Mouse (Mus musculus) testis, adult 2 months (tissue): ENCODE measurements at regions not wholly inside any gene's neighbourhood (a gene's known extent, or its start where the extent isn't known, plus 50 kb on each side); places are given as distances from the start of the nearest gene placed in this dataset.

Source experiments
- H3K27ac ChIP-seq: fragments of 200-500 bp; 2 replicates; pipeline ENCODE4 v1.5.1; 2012; ENCODE audit warnings: low read depth, low read length; ENCODE audit not compliant: control insufficient read depth, insufficient read depth
- H3K27me3 ChIP-seq: fragments of 200-500 bp; 2 replicates; pipeline ENCODE4 v1.6.1; 2012; ENCODE audit warnings: mild to moderate bottlenecking, low read length, moderate library complexity; ENCODE audit not compliant: control insufficient read depth, insufficient read depth
- H3K36me3 ChIP-seq: fragments of 200-500 bp; 2 replicates; pipeline ENCODE4 v1.6.1; 2012; ENCODE audit warnings: mild to moderate bottlenecking, low read length; ENCODE audit not compliant: control insufficient read depth, insufficient read depth
- H3K4me1 ChIP-seq: fragments of 200-500 bp; 2 replicates; pipeline ENCODE4 v1.6.1; 2012; ENCODE audit warnings: low read length; ENCODE audit not compliant: control insufficient read depth, insufficient read depth
- H3K4me3 ChIP-seq: fragments of 200-500 bp; 2 replicates; pipeline ENCODE4 v1.5.1; 2012; ENCODE audit warnings: low read depth, mild to moderate bottlenecking, low read length, moderate library complexity, mixed read lengths; ENCODE audit not compliant: control insufficient read depth
- CTCF ChIP-seq: fragments of 200-500 bp; IDR thresholded peaks from 2 replicates; pipeline ENCODE4 v1.5.1; 2012; ENCODE audit warnings: low read depth, mild to moderate bottlenecking, inconsistent platforms, low read length, moderate library complexity; ENCODE audit not compliant: control insufficient read depth, insufficient read depth, insufficient replicate concordance
- POLR2A ChIP-seq: fragments of 200-500 bp; IDR thresholded peaks from 2 replicates; pipeline ENCODE4 v1.6.1; 2012; ENCODE audit warnings: low read depth, mild to moderate bottlenecking, inconsistent platforms, low read length, moderate library complexity; ENCODE audit not compliant: control insufficient read depth

- Histone ChIP-seq H3K27me3 (no peaks in the 10 kb centered on the region), H3K36me3 (no peaks in the 10 kb centered on the region), H3K27ac (no peak overlapping the region), H3K4me1 (no peaks in the 10 kb centered on the region), H3K4me3 (no peak overlapping the region)
- TF ChIP-seq POLR2A (no peak), CTCF (no peak)
Observed at GRCm38 (mm10) chr15:90309664-90310063, 85.6 kb downstream of the Alg10b start.

- Histone ChIP-seq H3K4me1 (no peaks in the 10 kb centered on the region), H3K27me3 (no peaks in the 10 kb centered on the region), H3K4me3 (no peak overlapping the region), H3K36me3 (no peaks in the 10 kb centered on the region), H3K27ac (no peak overlapping the region)
- TF ChIP-seq CTCF, result no peak
- TF ChIP-seq POLR2A, result no peak
Observed at GRCm38 (mm10) chr15:90321774-90322173, 97.7 kb downstream of the Alg10b start.

GRCm38 (mm10) chr15:90333275-90333674 lies 109.2 kb downstream of the Alg10b start:
- no peak overlapping the region for H3K4me3 ChIP-seq
- no peaks in the 10 kb centered on the region for H3K27me3 ChIP-seq
- H3K27ac ChIP-seq, result no peak overlapping the region
- no peaks in the 10 kb centered on the region for H3K4me1 ChIP-seq
- no peak for TF ChIP-seq CTCF
- TF ChIP-seq POLR2A, result no peak
- no peaks in the 10 kb centered on the region for H3K36me3 ChIP-seq

- Histone ChIP-seq H3K4me3 (no peak overlapping the region), H3K36me3 (no peaks in the 10 kb centered on the region), H3K4me1 (no peaks in the 10 kb centered on the region), H3K27me3 (no peaks in the 10 kb centered on the region), H3K27ac (no peak overlapping the region)
- TF ChIP-seq POLR2A (no peak), CTCF (no peak)
Observed at GRCm38 (mm10) chr15:90333766-90334165, 109.7 kb downstream of the Alg10b start.

- no peak overlapping the region for H3K27ac ChIP-seq
- H3K4me3 ChIP-seq, result no peak overlapping the region
- no peaks in the 10 kb centered on the region for H3K4me1 ChIP-seq
- no peaks in the 10 kb centered on the region for H3K27me3 ChIP-seq
- no peak for TF ChIP-seq CTCF
- no peak for TF ChIP-seq POLR2A
- no peaks in the 10 kb centered on the region for H3K36me3 ChIP-seq
Observed at GRCm38 (mm10) chr15:90334406-90334805, 110.3 kb downstream of the Alg10b start.

GRCm38 (mm10) chr15:90335506-90335905 lies 111.4 kb downstream of the Alg10b start:
- H3K27ac ChIP-seq, result no peak overlapping the region
- TF ChIP-seq CTCF, result no peak
- TF ChIP-seq POLR2A, result no peak

GRCm38 (mm10) chr15:90340089-90340488 lies 116.0 kb downstream of the Alg10b start:
- no peak overlapping the region for H3K27ac ChIP-seq
- H3K36me3 ChIP-seq, result no peaks in the 10 kb centered on the region
- H3K27me3 ChIP-seq, result no peaks in the 10 kb centered on the region
- TF ChIP-seq POLR2A (no peak), CTCF (no peak)
- no peaks in the 10 kb centered on the region for H3K4me1 ChIP-seq
- H3K4me3 ChIP-seq, result no peak overlapping the region

More at GRCm38 (mm10) chr15:90335506-90335905, 111.4 kb downstream of the Alg10b start:
- H3K4me3 ChIP-seq, result no peak overlapping the region
- H3K4me1 ChIP-seq, result no peaks in the 10 kb centered on the region
- H3K36me3 ChIP-seq, result no peaks in the 10 kb centered on the region
- no peaks in the 10 kb centered on the region for H3K27me3 ChIP-seq

- Histone ChIP-seq H3K27ac (no peak overlapping the region), H3K27me3 (no peaks in the 10 kb centered on the region), H3K36me3 (no peaks in the 10 kb centered on the region), H3K4me1 (peaks cover 2% of the 10 kb centered on the region), H3K4me3 (no peak overlapping the region)
- TF ChIP-seq CTCF (no peak), POLR2A (no peak)
Observed at GRCm38 (mm10) chr15:90341261-90341660, 117.2 kb downstream of the Alg10b start.
